Mouse (Mus musculus) limb, embryonic 13.5 days (tissue): ENCODE measurements around the gene Pde4d. TPM values are rescaled to one million over a fixed set of nuclear protein-coding genes. Genes with fewer than 3 reads are reported as not detected.

Experiments
- ATAC-seq: fragments of 200-750 bp; cut with Nextera tagmentation; 2 replicates; pipeline ENCODE4 v1.8.0; 2017; ENCODE audit warnings: low read depth, moderate number of reproducible peaks, moderate TSS enrichment; ENCODE audit not compliant: low FRiP score
- H3K27ac ChIP-seq: fragments of 300-500 bp; sonication (generic); 2 replicates; pipeline ENCODE4 v1.5.1; 2015; ENCODE audit warnings: inconsistent platforms, mild to moderate bottlenecking, moderate library complexity
- H3K27me3 ChIP-seq: fragments of 300-500 bp; sonication (generic); 2 replicates; pipeline ENCODE4 v1.6.1; 2015; ENCODE audit warnings: mild to moderate bottlenecking, inconsistent platforms
- H3K36me3 ChIP-seq: fragments of 300-500 bp; sonication (generic); 2 replicates; pipeline ENCODE4 v1.6.1; 2015; ENCODE audit warnings: inconsistent platforms, mild to moderate bottlenecking, moderate library complexity
- H3K4me1 ChIP-seq: fragments of 300-500 bp; sonication (generic); 2 replicates; pipeline ENCODE4 v1.6.1; 2015; ENCODE audit warnings: inconsistent platforms
- H3K4me2 ChIP-seq: fragments of 300-500 bp; sonication (generic); replicated peaks from 2 replicates; pipeline ENCODE4 v1.6.1; 2015; ENCODE audit warnings: inconsistent platforms, mild to moderate bottlenecking, moderate library complexity
- H3K4me3 ChIP-seq: fragments of 300-500 bp; sonication (generic); 2 replicates; pipeline ENCODE4 v1.5.1; 2015; ENCODE audit warnings: moderate library complexity, mild to moderate bottlenecking, inconsistent platforms
- H3K9ac ChIP-seq: fragments of 300-500 bp; sonication (generic); 2 replicates; pipeline ENCODE4 v1.6.1; 2015; ENCODE audit warnings: mild to moderate bottlenecking, inconsistent platforms
- H3K9me3 ChIP-seq: fragments of 300-500 bp; sonication (generic); 2 replicates; pipeline ENCODE4 v1.6.1; 2016; ENCODE audit warnings: inconsistent platforms
- WGBS: fragments of 180-500 bp; shearing (Covaris S2); methylation state at CpG from one replicate; pipeline ENCODE4 v1.1.7; 2015; 5-methylcytosine and 5-hydroxymethylcytosine counted together
- polyA plus RNA-seq: library from polyadenylated mRNA; unstranded; fragments of >200 nt; fragmentation: Nextera tagmentation; extraction: Ambion mirVana; gene quantifications from 2 replicates; pipeline ENCODE4 v1.2.1, GENCODE M21; 2015

Pde4d gene
- polyA plus RNA-seq, 1 experiment from 2014 or later: 22.3 TPM

DNA sequence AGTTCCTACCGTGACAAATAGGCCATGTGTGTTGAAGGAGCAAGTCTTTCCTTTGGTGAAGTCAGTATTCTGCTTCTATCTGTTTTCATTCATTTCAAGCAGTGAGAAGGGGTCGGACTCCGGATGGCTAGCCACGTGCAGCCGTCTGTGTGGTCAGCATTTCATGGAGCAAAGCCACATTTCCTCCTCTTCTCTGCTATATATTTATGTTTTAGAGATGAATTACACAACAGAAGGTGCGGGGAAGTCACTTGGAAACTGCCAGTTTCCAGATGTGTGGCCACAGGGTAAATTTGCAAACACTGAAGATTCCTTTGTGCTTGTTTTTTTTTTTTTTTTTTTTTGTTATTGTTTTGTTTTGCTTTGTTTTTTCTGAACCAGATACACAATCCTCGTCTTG is 828.0 kb downstream of the Pde4d start:
- Histone ChIP-seq H3K27me3 (no peaks in the 10 kb centered on the region), H3K27ac (no peak overlapping the region), H3K4me1 (peaks cover 10% of the 10 kb centered on the region), H3K9ac (no peak overlapping the region), H3K36me3 (no peaks in the 10 kb centered on the region), H3K4me3 (no peak overlapping the region), H3K4me2 (no peak overlapping the region), H3K9me3 (peaks cover 9% of the 10 kb centered on the region; the same call in 1 of the 2 replicates)
- ATAC-seq: no peak
- WGBS: 40% methylated on average over 7 of the region's 7 CpGs

DNA sequence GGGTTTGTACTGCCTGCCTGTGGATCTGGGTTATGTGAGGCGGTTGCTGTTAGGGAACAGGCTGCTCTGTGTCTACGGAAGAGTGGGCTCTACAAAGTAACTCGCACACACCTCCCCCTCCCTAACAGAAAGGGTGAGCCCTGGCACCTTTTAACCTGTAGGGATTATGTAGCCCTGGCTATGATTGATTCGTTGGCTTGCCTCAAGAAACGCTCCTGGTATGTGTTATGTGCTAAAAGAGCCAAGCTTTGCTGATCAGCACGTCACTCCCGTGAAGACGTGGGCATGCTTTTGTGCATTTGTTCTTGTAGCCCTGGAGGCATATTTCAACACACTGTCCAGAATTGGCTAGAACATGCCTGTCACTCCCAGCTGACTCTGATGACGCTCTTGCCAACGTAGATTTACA is 828.8 kb downstream of the Pde4d start:
- no peak overlapping the region for H3K4me3 ChIP-seq
- WGBS: 31% methylated on average over 10 of the region's 10 CpGs
- peaks cover 9% of the 10 kb centered on the region; the same call in 1 of the 2 replicates for H3K9me3 ChIP-seq

DNA sequence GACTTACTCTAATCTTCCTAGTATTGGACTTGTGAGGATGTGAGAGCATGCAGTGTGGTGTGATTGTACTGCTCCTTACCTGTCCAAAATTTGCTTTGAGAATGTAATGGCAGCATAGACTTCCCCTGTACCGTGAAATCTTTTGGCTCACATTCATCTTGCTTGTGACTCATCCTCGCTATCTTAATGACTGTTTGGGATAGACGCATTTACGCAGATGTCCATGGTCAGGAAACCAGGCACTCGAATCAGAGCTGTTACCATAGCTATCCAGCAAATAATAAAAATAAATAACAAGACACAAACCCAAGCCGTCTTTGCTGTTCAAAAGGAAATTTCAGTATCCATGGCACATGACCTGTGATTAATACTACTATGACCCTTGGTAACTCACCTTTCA is 829.5 kb downstream of the Pde4d start:
- 86% methylated on average over 6 of the region's 6 CpGs for WGBS
- no peak for ATAC-seq

More for the DNA sequence above, 828.8 kb downstream of the Pde4d start:
- no peaks in the 10 kb centered on the region for H3K27me3 ChIP-seq
- H3K9ac ChIP-seq: no peak overlapping the region
- ATAC-seq: no peak
- peaks cover 10% of the 10 kb centered on the region for H3K4me1 ChIP-seq
- no peaks in the 10 kb centered on the region for H3K36me3 ChIP-seq
- no peak overlapping the region for H3K27ac ChIP-seq
- H3K4me2 ChIP-seq: peak overlapping the region; percentile 38; the same call in 1 of the 2 replicates

GRCm38 (mm10) chr13:109280433-109280832 is 830.7 kb downstream of the Pde4d start:
- Histone ChIP-seq H3K27ac (no peak overlapping the region), H3K9ac (no peak overlapping the region), H3K9me3 (no peaks in the 10 kb centered on the region), H3K27me3 (no peaks in the 10 kb centered on the region), H3K4me1 (peaks cover 10% of the 10 kb centered on the region), H3K36me3 (no peaks in the 10 kb centered on the region), H3K4me2 (no peak overlapping the region), H3K4me3 (no peak overlapping the region)
- ATAC-seq: no peak
- 90% methylated on average over 5 of the region's 5 CpGs for WGBS

More for the DNA sequence above, 829.5 kb downstream of the Pde4d start:
- peaks cover 9% of the 10 kb centered on the region; the same call in 1 of the 2 replicates for H3K9me3 ChIP-seq
- H3K4me1 ChIP-seq: peaks cover 10% of the 10 kb centered on the region
- no peak overlapping the region for H3K4me3 ChIP-seq
- H3K9ac ChIP-seq: no peak overlapping the region
- no peak overlapping the region for H3K27ac ChIP-seq
- H3K4me2 ChIP-seq: no peak overlapping the region
- H3K36me3 ChIP-seq: no peaks in the 10 kb centered on the region
- H3K27me3 ChIP-seq: no peaks in the 10 kb centered on the region

- H3K27ac ChIP-seq: no peak overlapping the region
- H3K9me3 ChIP-seq: no peaks in the 10 kb centered on the region
- H3K4me1 ChIP-seq: 0 out of 2 replicates have a peak, but pooled peaks cover 6% of the 10 kb centered on the region
- H3K36me3 ChIP-seq: no peaks in the 10 kb centered on the region
- no peak overlapping the region for H3K4me3 ChIP-seq
- ATAC-seq: no peak
- H3K27me3 ChIP-seq: no peaks in the 10 kb centered on the region
- no peak overlapping the region for H3K9ac ChIP-seq
- no peak overlapping the region for H3K4me2 ChIP-seq
- 70% methylated on average over 6 of the region's 6 CpGs for WGBS
Observed at GRCm38 (mm10) chr13:109287465-109287864, 837.7 kb downstream of the Pde4d start.

DNA sequence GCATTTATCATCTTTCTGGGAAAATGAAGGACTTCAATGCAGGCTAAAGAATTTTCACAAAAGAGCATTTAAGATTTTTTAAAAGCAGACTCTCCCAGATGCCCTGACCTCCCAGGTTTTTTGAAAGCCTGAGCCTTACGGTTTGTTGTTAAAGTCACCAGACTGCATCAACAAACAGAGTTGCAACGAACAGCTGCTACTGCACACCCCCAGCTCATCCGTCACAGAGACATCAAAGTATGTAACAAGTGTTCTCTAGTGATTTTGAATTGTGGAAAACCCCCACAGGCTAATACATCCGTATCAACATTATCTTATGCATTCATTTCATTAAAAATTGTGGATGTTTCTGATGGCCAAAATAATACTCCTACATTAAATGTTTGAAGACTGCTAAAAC is 841.2 kb downstream of the Pde4d start:
- H3K36me3 ChIP-seq: no peaks in the 10 kb centered on the region
- H3K4me3 ChIP-seq: no peak overlapping the region
- no peaks in the 10 kb centered on the region for H3K9me3 ChIP-seq
- H3K4me2 ChIP-seq: no peak overlapping the region
- H3K27ac ChIP-seq: no peak overlapping the region
- no peaks in the 10 kb centered on the region for H3K27me3 ChIP-seq
- H3K9ac ChIP-seq: no peak overlapping the region
- H3K4me1 ChIP-seq: 0 out of 2 replicates have a peak, but pooled peaks cover 6% of the 10 kb centered on the region
- ATAC-seq: no peak
- WGBS: 36% methylated on average over 4 of the region's 4 CpGs

DNA sequence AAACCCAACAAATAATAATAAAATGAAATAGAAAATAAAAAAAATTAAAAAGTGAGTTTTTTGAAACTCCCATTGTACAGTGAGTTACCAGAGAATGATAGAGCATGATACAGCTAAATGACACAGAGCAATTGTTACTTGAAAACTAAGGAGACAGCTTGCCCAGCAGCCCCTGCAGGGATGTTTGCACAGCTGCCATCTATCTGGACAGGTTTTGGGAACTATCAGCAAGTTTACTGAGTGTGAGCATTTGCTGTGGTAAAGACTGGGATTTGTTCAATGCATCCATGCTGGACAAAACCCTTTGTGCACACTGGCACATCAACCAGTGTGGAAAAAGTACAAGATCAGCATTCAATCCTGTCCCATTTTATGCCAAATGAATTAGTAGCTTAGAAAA is 843.3 kb downstream of the Pde4d start:
- Histone ChIP-seq H3K36me3 (no peaks in the 10 kb centered on the region), H3K4me1 (no peaks in the 10 kb centered on the region), H3K4me2 (no peak overlapping the region), H3K27ac (no peak overlapping the region), H3K9me3 (no peaks in the 10 kb centered on the region), H3K27me3 (no peaks in the 10 kb centered on the region), H3K9ac (no peak overlapping the region), H3K4me3 (no peak overlapping the region)
- no peak for ATAC-seq

DNA sequence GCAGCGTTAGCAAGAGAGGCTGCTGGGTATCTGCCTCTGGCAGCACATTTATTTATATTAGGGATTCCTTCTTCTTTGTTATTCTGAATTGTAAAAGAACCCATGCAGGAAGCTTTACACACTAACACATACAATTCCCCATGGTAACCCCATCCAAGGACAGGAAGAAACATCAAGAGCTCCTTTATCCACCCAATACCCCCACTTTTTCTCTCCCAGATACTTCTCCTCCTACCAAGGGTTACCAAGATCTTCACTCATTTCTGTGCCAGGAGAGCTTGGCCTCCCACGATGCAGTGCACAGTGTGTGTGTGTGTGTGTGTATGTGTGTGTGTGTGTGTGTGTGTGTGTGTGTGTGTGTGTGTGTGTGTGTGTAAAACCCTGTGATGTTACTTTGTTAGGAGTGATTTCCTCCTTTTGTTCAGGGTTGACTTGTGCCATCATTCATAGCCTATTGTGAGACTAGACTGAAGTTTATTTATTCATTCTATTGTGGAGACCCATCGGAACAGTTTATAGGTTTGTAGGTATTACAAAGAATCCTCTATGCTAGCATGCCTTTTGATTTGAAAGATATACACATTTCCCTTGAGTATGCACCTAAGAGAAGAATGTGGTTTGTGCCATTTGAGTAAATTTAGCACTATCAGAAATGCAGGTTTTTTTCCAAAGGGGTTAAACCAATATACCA is 846.7 kb downstream of the Pde4d start:
- Histone ChIP-seq H3K4me1 (no peaks in the 10 kb centered on the region), H3K27me3 (no peaks in the 10 kb centered on the region), H3K36me3 (no peaks in the 10 kb centered on the region), H3K4me2 (no peak overlapping the region), H3K4me3 (no peak overlapping the region), H3K9ac (no peak overlapping the region), H3K9me3 (no peaks in the 10 kb centered on the region), H3K27ac (no peak overlapping the region)
- no peak for ATAC-seq
- 75% methylated on average over 3 of the region's 3 CpGs for WGBS

DNA sequence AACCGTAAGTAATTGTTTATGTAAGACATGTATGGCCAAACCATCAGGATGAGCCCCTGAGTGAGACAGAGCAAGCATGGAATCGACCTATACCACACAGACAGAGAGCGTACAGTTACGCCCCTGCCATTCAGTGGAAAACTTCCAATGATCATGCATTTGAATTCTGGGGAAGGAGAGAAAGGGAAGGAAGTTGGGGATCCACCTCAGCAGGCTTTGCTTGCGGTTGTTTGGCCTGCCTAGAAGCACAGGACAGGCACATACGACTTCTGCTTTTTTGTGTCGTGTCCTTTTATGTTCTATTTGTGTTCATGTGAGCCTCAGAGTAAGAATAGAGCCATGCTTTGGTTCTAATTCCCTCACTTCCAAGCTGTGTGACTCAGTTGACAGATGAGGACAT is 849.1 kb downstream of the Pde4d start:
- Histone ChIP-seq H3K4me1 (no peaks in the 10 kb centered on the region), H3K27me3 (no peaks in the 10 kb centered on the region), H3K4me2 (no peak overlapping the region), H3K4me3 (no peak overlapping the region), H3K9me3 (no peaks in the 10 kb centered on the region), H3K9ac (no peak overlapping the region), H3K27ac (no peak overlapping the region), H3K36me3 (no peaks in the 10 kb centered on the region)
- 86% methylated on average over 7 of the region's 7 CpGs for WGBS
- no peak for ATAC-seq

DNA sequence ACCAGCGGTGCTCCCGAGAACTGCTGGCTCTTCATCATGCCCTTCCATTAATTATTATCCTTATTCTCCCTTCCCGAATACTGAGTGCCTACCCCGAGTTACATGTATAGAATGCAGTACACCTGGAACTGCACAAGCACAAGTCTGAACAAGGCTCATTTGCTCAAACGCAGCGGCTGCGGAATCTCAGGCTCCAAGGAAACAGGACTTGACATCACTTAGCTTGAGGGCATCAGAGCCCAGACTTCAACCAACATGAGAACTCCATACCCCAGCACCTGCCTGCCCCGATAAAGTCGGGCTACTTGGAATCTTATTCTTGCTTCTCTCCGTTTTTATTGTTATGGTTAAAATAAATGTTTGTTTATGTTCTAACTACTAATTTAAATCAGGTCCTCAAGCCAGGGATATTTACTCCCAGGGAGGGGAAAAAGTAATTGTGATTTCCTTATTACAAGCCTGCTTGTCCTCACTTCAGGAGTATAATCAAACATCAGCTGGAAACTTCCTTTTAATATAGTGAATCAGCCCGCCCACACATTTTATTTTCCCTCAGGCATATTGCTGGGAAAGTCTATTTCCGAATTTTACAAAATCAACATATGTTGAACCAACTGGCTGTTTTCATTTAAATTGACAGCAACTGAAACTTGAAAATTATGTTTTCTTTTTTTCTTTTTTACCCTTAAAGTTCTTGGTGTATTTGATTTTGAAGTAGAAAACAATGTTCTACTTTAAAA is 849.9 kb downstream of the Pde4d start:
- Histone ChIP-seq H3K27ac (no peak overlapping the region), H3K36me3 (no peaks in the 10 kb centered on the region), H3K4me3 (no peak overlapping the region), H3K4me1 (no peaks in the 10 kb centered on the region), H3K9me3 (no peaks in the 10 kb centered on the region), H3K27me3 (no peaks in the 10 kb centered on the region), H3K4me2 (no peak overlapping the region), H3K9ac (no peak overlapping the region)
- 68% methylated on average over 12 of the region's 12 CpGs for WGBS
- ATAC-seq: no peak

DNA sequence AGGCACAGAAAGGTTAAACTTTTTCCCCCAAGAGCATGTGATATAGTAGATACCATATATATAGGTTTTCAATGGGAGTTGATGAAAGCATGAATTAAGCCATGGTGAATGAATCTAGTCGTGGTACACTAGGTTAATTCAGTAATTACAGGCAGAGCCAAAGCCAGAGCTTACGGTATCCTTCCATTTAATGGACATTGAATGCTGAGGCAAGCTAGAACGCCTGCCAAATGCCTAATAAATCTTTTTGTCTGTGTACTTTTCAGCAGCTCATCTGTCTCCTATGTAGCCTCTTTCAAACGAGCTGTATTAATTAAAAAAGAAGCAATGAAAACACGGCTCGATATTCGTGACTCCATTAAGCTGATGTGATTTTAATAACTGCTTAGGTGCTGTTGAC is 862.8 kb downstream of the Pde4d start:
- Histone ChIP-seq H3K27ac (no peak overlapping the region), H3K27me3 (no peaks in the 10 kb centered on the region), H3K9ac (no peak overlapping the region), H3K9me3 (no peaks in the 10 kb centered on the region), H3K4me2 (no peak overlapping the region), H3K36me3 (no peaks in the 10 kb centered on the region), H3K4me1 (no peaks in the 10 kb centered on the region), H3K4me3 (no peak overlapping the region)
- no peak for ATAC-seq
- 24% methylated on average over 7 of the region's 7 CpGs for WGBS

DNA sequence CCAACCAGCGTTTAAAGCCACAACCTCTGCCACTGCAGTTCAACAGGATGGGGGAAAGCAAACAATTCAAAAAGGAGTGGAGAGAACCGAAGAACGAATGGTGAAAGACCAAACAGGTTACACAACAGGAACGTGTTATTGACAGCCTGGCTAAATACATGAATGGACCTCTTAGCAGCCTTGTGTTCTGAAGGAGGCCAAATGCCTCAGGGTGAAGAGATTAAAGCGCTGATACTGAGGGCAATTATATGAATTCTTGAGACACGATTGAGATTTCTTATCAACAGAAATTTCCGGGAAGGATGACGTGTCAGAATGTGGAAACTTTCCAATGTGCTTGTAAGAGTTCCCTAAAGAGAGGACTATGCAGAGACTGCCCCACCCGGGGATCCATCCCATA is 865.9 kb downstream of the Pde4d start:
- H3K36me3 ChIP-seq: no peaks in the 10 kb centered on the region
- H3K9ac ChIP-seq: no peak overlapping the region
- H3K4me1 ChIP-seq: peaks cover 6% of the 10 kb centered on the region; the same call in 1 of the 2 replicates
- no peaks in the 10 kb centered on the region for H3K27me3 ChIP-seq
- H3K9me3 ChIP-seq: no peaks in the 10 kb centered on the region
- no peak overlapping the region for H3K4me3 ChIP-seq
- 78% methylated on average over 9 of the region's 9 CpGs for WGBS
- no peak overlapping the region for H3K4me2 ChIP-seq
- ATAC-seq: no peak
- H3K27ac ChIP-seq: no peak overlapping the region
